Mouse (Mus musculus) heart, embryonic 11.5 days (tissue): Measurements from ENCODE around the gene Mgmt. TPM values are rescaled to one million over a fixed set of nuclear protein-coding genes. Genes with fewer than 3 reads are reported as not detected.

Source experiments
- ATAC-seq: fragments of 200-750 bp; cut with Nextera tagmentation; replicated peaks from 2 replicates; pipeline ENCODE4 v1.8.0; 2017; ENCODE audit warnings: moderate library complexity; ENCODE audit not compliant: insufficient number of reproducible peaks, low FRiP score, low TSS enrichment
- H3K27ac ChIP-seq: fragments of 300-500 bp; sonication (generic); 2 replicates; pipeline ENCODE4 v1.5.1; 2014; ENCODE audit warnings: mild to moderate bottlenecking, low read depth, low read length
- H3K27me3 ChIP-seq: fragments of 300-500 bp; sonication (generic); 2 replicates; pipeline ENCODE4 v1.6.1; 2014; ENCODE audit warnings: mild to moderate bottlenecking, low read length, mixed read lengths; ENCODE audit not compliant: control insufficient read depth, insufficient read depth
- H3K36me3 ChIP-seq: fragments of 300-500 bp; sonication (generic); 2 replicates; pipeline ENCODE4 v1.6.1; 2014; ENCODE audit warnings: mild to moderate bottlenecking, low read length, moderate library complexity, mixed read lengths; ENCODE audit not compliant: control insufficient read depth, insufficient read depth
- H3K4me1 ChIP-seq: fragments of 300-500 bp; sonication (generic); 2 replicates; pipeline ENCODE4 v1.6.1; 2014; ENCODE audit warnings: low read length; ENCODE audit not compliant: control insufficient read depth, insufficient read depth
- H3K4me2 ChIP-seq: fragments of 300-500 bp; sonication (generic); 2 replicates; pipeline ENCODE4 v1.6.1; 2014; ENCODE audit warnings: mild to moderate bottlenecking, moderate library complexity
- H3K4me3 ChIP-seq: fragments of 300-500 bp; sonication (generic); 2 replicates; pipeline ENCODE4 v1.5.1; 2014; ENCODE audit warnings: low read depth, low read length
- H3K9ac ChIP-seq: fragments of 300-500 bp; sonication (generic); 2 replicates; pipeline ENCODE4 v1.6.1; 2014; ENCODE audit warnings: mild to moderate bottlenecking, low read depth, low read length, moderate library complexity
- H3K9me3 ChIP-seq: fragments of 300-500 bp; sonication (generic); replicated peaks from 2 replicates; pipeline ENCODE4 v1.6.1; 2016; ENCODE audit warnings: low read length; ENCODE audit not compliant: control insufficient read depth
- WGBS: fragments of 180-500 bp; shearing (Covaris S2); extraction: QIAGEN DNeasy Blood & Tissue Kit; methylation state at CpG from one replicate; pipeline ENCODE4 v1.1.7; 2014; ENCODE audit not compliant: insufficient replicate concordance; 5-methylcytosine and 5-hydroxymethylcytosine counted together
- polyA plus RNA-seq: library from polyadenylated mRNA; unstranded; fragments of >200 nt; fragmentation: Nextera tagmentation; extraction: Ambion mirVana; gene quantifications from 2 replicates; pipeline ENCODE4 v1.2.1, GENCODE M21; 2014

The Mgmt gene
- polyA plus RNA-seq, 1 experiment from 2014 or later: 5.6 TPM

- Histone ChIP-seq H3K4me3 (no peak overlapping the region), H3K27me3 (no peaks in the 10 kb centered on the region), H3K9ac (no peak overlapping the region), H3K4me1 (0 out of 2 replicates have a peak, but pooled peaks cover 2% of the 10 kb centered on the region), H3K36me3 (no peaks in the 10 kb centered on the region), H3K9me3 (no peaks in the 10 kb centered on the region), H3K27ac (no peak overlapping the region), H3K4me2 (no peak overlapping the region)
- ATAC-seq: no peak
- 67% methylated on average over 10 of the region's 10 CpGs for WGBS
These were observed 144.0 kb downstream of the Mgmt start for GRCm38 (mm10) chr7:137038311-137038945.

DNA sequence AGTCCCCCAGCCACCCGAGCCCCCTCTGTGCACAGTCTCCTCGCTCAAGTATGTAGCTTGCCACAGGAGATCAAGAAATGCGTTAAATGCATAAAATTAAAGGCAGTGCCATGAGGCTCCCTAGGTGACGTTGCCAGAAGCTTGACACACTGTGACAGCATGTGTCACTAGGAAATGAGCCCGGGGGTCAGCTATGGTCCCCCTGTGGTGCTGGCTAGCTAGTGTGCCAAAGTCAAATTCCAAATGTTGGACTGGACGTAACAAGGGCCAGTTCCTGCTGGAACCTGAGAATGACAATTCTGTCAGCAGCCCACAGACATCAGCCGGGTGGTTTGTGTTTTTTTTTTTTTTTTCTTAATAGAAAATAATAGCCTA is 144.5 kb downstream of the Mgmt start:
- Histone ChIP-seq H3K4me3 (no peak overlapping the region), H3K27me3 (no peaks in the 10 kb centered on the region), H3K9ac (no peak overlapping the region), H3K27ac (no peak overlapping the region), H3K9me3 (no peaks in the 10 kb centered on the region), H3K36me3 (no peaks in the 10 kb centered on the region), H3K4me2 (no peak overlapping the region), H3K4me1 (0 out of 2 replicates have a peak, but pooled peaks cover 2% of the 10 kb centered on the region)
- WGBS: 67% methylated on average over 7 of the region's 7 CpGs
- ATAC-seq: no peak

DNA sequence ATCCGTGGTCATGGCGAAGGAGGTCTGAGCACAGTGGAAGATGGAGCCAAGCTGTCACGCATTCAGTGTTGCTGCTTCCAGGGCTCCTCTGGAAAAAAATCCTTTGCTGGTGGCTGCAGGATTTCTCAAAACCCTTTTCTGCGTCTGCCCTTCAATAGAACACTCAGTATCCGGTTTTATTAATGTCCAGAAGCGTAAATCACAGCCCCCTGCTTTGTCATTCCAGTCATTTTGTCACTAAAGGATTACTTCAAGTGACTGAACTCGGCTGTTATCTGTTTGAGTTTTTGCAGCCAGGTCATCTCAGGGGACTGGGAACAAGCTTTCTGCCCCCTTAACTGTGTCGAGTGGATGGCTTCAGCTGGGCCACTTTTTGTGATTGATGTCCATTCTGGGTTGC is 146.2 kb downstream of the Mgmt start:
- Histone ChIP-seq H3K4me3 (no peak overlapping the region), H3K36me3 (no peaks in the 10 kb centered on the region), H3K4me1 (0 out of 2 replicates have a peak, but pooled peaks cover 2% of the 10 kb centered on the region), H3K9me3 (no peaks in the 10 kb centered on the region), H3K27ac (no peak overlapping the region), H3K9ac (no peak overlapping the region), H3K27me3 (no peaks in the 10 kb centered on the region), H3K4me2 (no peak overlapping the region)
- 48% methylated on average over 8 of the region's 8 CpGs for WGBS
- ATAC-seq: no peak

DNA sequence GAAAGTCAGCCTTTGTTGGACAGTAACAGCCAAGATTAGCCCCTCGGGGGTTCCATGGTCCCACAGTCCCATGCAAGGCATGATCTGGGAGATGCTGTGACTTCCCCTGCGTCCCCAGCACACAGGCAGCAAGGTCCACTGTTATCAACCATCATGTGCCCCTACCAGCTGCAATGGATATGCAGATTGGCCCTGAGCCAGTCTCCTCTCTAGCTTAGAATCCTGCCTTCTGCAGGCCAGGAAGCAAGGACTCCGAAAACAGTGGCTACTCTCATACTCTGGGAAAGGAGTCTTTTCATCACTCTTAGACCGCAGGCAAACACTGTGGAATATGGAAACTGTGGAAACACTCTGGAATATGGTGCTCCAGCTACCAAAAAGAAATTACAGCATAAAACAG is 152.5 kb downstream of the Mgmt start:
- Histone ChIP-seq H3K4me1 (no peaks in the 10 kb centered on the region), H3K36me3 (no peaks in the 10 kb centered on the region), H3K4me2 (no peak overlapping the region), H3K4me3 (no peak overlapping the region), H3K27ac (no peak overlapping the region), H3K9ac (no peak overlapping the region), H3K27me3 (no peaks in the 10 kb centered on the region), H3K9me3 (0 out of 2 replicates have a peak, but pooled peaks cover 2% of the 10 kb centered on the region)
- 69% methylated on average over 4 of the region's 4 CpGs for WGBS
- no peak for ATAC-seq

DNA sequence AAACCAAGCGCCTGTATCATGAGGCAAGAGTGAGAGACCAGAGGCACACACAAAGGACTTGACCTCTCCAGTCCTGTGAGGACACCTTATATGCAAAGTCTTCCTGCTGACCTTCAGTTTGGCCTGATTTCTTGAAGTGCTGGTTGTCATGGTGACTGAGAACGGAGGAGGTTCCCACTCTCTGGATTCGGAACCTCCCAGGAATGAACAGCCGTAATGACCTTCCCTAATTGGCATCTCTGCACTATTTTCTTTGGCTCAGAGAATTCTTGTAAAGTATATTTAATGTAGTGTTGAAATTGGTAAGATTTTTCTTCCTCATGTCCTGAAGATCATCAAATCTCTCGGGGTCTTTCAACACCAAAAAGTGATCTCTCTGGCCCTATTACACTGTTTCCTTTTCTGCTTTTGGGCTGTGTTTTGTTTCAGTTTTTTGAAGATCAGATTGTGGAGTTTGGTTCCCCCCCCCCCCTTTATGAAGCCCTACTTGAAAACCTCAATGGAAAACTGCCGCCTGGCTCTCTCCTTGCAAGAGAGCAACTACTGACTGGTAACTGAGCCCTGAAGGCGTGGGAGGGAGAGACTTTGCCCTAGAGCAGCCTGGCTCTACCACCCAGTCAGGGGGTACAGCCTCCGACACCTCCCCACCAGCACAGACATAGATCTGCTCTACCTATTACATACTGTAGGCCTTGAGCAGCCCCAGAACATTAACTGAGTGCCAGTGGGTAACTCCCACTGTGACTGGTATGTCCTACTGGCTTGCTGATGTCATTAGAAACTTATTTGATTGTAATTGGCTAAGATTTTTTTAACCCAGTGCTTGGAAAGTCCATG is 153.9 kb downstream of the Mgmt start:
- Histone ChIP-seq H3K4me2 (no peak overlapping the region), H3K9me3 (0 out of 2 replicates have a peak, but pooled peaks cover 2% of the 10 kb centered on the region), H3K9ac (no peak overlapping the region), H3K4me1 (no peaks in the 10 kb centered on the region), H3K27ac (no peak overlapping the region), H3K27me3 (no peaks in the 10 kb centered on the region), H3K4me3 (no peak overlapping the region), H3K36me3 (no peaks in the 10 kb centered on the region)
- ATAC-seq: peak; percentile 46; the same call in 1 of the 2 replicates
- WGBS: 58% methylated on average over 8 of the region's 8 CpGs

DNA sequence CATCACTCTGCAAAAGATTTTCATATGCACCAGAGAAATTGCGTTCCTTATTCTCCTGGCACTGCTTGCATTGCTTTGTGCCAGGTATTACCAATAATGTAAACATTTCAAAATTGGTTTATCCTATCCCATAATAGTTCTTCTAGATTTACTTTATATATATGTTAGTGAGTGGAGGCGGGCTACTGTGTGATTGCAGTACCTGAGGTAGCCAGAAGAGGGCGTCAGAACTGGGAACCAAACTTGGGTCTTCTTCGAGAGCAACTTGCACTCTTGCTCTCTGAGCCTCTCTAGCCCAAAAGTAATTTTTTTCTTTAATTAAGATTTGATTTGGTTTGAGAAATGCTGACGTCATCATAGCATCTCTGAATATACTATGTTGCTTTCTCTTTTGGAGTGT is 159.9 kb downstream of the Mgmt start:
- Histone ChIP-seq H3K27ac (no peak overlapping the region), H3K4me2 (no peak overlapping the region), H3K9ac (no peak overlapping the region), H3K9me3 (0 out of 2 replicates have a peak, but pooled peaks cover 2% of the 10 kb centered on the region), H3K27me3 (no peaks in the 10 kb centered on the region), H3K4me1 (0 out of 2 replicates have a peak, but pooled peaks cover 7% of the 10 kb centered on the region), H3K36me3 (no peaks in the 10 kb centered on the region), H3K4me3 (no peak overlapping the region)
- 71% methylated on average over 5 of the region's 5 CpGs for WGBS
- ATAC-seq: no peak

- no peaks in the 10 kb centered on the region for H3K27me3 ChIP-seq
- 0 out of 2 replicates have a peak, but pooled peaks cover 7% of the 10 kb centered on the region for H3K4me1 ChIP-seq
- H3K9me3 ChIP-seq: 0 out of 2 replicates have a peak, but pooled peaks cover 2% of the 10 kb centered on the region
- no peak overlapping the region for H3K4me3 ChIP-seq
- H3K9ac ChIP-seq: no peak overlapping the region
- 51% methylated on average over 5 of the region's 5 CpGs for WGBS
- no peak for ATAC-seq
- no peaks in the 10 kb centered on the region for H3K36me3 ChIP-seq
- no peak overlapping the region for H3K4me2 ChIP-seq
- H3K27ac ChIP-seq: no peak overlapping the region
These were observed 161.7 kb downstream of the Mgmt start for GRCm38 (mm10) chr7:137056126-137056525.

GRCm38 (mm10) chr7:137060488-137060887 is 166.1 kb downstream of the Mgmt start:
- WGBS: 38% methylated on average over 3 of the region's 3 CpGs
- Histone ChIP-seq H3K4me3 (no peak overlapping the region), H3K36me3 (no peaks in the 10 kb centered on the region), H3K27me3 (no peaks in the 10 kb centered on the region), H3K4me2 (no peak overlapping the region), H3K4me1 (peaks cover 12% of the 10 kb centered on the region; the same call in 1 of the 2 replicates), H3K9me3 (no peaks in the 10 kb centered on the region), H3K9ac (no peak overlapping the region), H3K27ac (no peak overlapping the region)
- no peak for ATAC-seq
